Mouse (Mus musculus) E14TG2a.4 (cell line): ENCODE measurements around the gene Arhgef11.

Experiments used
- CTCF ChIP-seq: conservative IDR thresholded peaks from 2 replicates; pipeline ENCODE4 v1.5.1; 2014; ENCODE audit warnings: low read length
- POU5F1 ChIP-seq: IDR thresholded peaks from 2 replicates; pipeline ENCODE4 v1.6.1; 2014; ENCODE audit warnings: low read length, borderline replicate concordance

- TF ChIP-seq CTCF (no peak), POU5F1 (no peak)
Observed at GRCm38 (mm10) chr3:87749977-87750376, 132.6 kb downstream of the Arhgef11 start.
